Mouse (Mus musculus): ENCODE data around the gene Calu. TPM values are rescaled to one million over a fixed set of nuclear protein-coding genes. Genes with fewer than 3 reads are reported as not detected.

The Calu gene
- polyA plus RNA-seq, 1 experiment from 2014 or later, result 291 TPM

- ATAC-seq (ENCODE audit: insufficient read depth, low FRiP score, low TSS enrichment) (no peak), DNase-seq (ENCODE audit: low spot score) (no peak)
- H3K4me2 ChIP-seq (ENCODE audit: low read depth), result no peak overlapping the region
- no peak overlapping the region for H3K27ac ChIP-seq (ENCODE audit: low read depth, low read length)
- no peaks in the 10 kb centered on the region for H3K36me3 ChIP-seq (ENCODE audit: control insufficient read depth, insufficient read depth, low read length)
- no peak overlapping the region for H3K4me3 ChIP-seq (ENCODE audit: low read depth, low read length)
- no peaks in the 10 kb centered on the region for H3K9me3 ChIP-seq (ENCODE audit: control insufficient read depth, low read length)
- peaks cover 5% of the 10 kb centered on the region; the same call in 1 of the 2 replicates for H3K4me1 ChIP-seq (ENCODE audit: control insufficient read depth, insufficient read depth, low read length)
- H3K27me3 ChIP-seq (ENCODE audit: control insufficient read depth, insufficient read depth, low read length), result no peaks in the 10 kb centered on the region
- H3K9ac ChIP-seq (ENCODE audit: low read length), result no peak overlapping the region
Observed at GRCm38 (mm10) chr6:29351613-29352012, 3.7 kb downstream of the Calu start.

- ATAC-seq (ENCODE audit: insufficient read depth, low FRiP score, low TSS enrichment) (no peak), DNase-seq (ENCODE audit: low spot score) (no peak)
- no peak overlapping the region for H3K4me2 ChIP-seq (ENCODE audit: low read depth)
- no peaks in the 10 kb centered on the region for H3K27me3 ChIP-seq (ENCODE audit: control insufficient read depth, insufficient read depth, low read length)
- WGBS, result 64% methylated on average over 5 of the region's 5 CpGs
- no peak overlapping the region for H3K27ac ChIP-seq (ENCODE audit: low read depth, low read length)
- no peak overlapping the region for H3K9ac ChIP-seq (ENCODE audit: low read length)
- H3K4me1 ChIP-seq (ENCODE audit: control insufficient read depth, insufficient read depth, low read length), result peaks cover 5% of the 10 kb centered on the region; the same call in 1 of the 2 replicates
- H3K4me3 ChIP-seq (ENCODE audit: low read depth, low read length), result no peak overlapping the region
- peaks cover 3% of the 10 kb centered on the region; the same call in 1 of the 2 replicates for H3K36me3 ChIP-seq (ENCODE audit: control insufficient read depth, insufficient read depth, low read length)
- H3K9me3 ChIP-seq (ENCODE audit: control insufficient read depth, low read length), result no peaks in the 10 kb centered on the region
Observed at GRCm38 (mm10) chr6:29352816-29353215, 4.9 kb downstream of the Calu start.

DNA sequence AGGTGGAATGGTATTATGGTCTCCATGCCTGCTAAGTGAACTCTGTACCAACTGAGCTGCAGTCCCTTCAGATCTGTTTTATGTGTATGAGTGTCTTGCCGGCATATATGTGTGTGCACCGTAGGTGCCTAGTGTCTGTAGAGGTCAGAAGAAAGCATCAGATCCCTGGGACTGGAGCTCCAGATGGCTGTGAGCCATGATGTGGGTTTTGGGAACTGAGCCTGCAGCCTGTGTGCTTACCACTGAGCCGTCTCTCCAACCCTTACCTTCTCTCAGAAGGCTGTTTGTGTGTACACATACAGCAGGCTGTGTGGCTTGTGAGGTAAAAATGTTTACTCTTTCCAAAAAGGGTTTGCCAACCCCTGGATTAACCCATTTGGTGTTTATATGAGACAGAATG, 11.5 kb downstream of the Calu start:
- ATAC-seq (ENCODE audit: insufficient read depth, low FRiP score, low TSS enrichment) (no peak), DNase-seq (ENCODE audit: low spot score) (no peak)
- peaks cover 5% of the 10 kb centered on the region; the same call in 1 of the 2 replicates for H3K36me3 ChIP-seq (ENCODE audit: control insufficient read depth, insufficient read depth, low read length)
- no peaks in the 10 kb centered on the region for H3K9me3 ChIP-seq (ENCODE audit: control insufficient read depth, low read length)
- no peaks in the 10 kb centered on the region for H3K27me3 ChIP-seq (ENCODE audit: control insufficient read depth, insufficient read depth, low read length)
- no peak overlapping the region for H3K4me2 ChIP-seq (ENCODE audit: low read depth)
- H3K4me1 ChIP-seq (ENCODE audit: control insufficient read depth, insufficient read depth, low read length), result no peaks in the 10 kb centered on the region; the same call in 1 of the 2 replicates
- no peak overlapping the region for H3K9ac ChIP-seq (ENCODE audit: low read length)
- 93% methylated on average over 3 of the region's 3 CpGs for WGBS
- H3K4me3 ChIP-seq (ENCODE audit: low read depth, low read length), result no peak overlapping the region
- no peak overlapping the region for H3K27ac ChIP-seq (ENCODE audit: low read depth, low read length)

DNA sequence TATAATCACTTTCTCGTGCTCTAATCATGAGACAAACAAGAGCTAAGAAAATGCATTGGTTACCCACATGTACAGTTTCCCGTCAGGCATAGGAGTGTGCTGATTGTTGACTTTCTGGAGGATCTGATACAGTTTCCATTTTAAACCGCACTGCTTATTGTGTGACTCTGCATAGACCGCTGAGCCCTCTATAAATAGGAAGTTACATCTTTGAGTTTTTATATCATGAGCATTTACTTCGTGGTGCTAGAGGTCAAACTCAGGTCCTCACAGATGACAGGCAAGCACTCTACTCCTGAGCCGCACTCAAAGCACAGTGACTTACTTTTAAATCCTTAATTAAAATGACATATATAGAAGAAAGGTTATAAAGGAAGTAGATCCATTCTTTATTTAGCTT, 12.3 kb downstream of the Calu start:
- no peak overlapping the region for H3K4me2 ChIP-seq (ENCODE audit: low read depth)
- no peak for ATAC-seq (ENCODE audit: insufficient read depth, low FRiP score, low TSS enrichment)
- H3K36me3 ChIP-seq (ENCODE audit: control insufficient read depth, insufficient read depth, low read length), result peaks cover 5% of the 10 kb centered on the region; the same call in 1 of the 2 replicates
- 93% methylated on average over 6 of the region's 6 CpGs for WGBS
- no peaks in the 10 kb centered on the region; the same call in 1 of the 2 replicates for H3K4me1 ChIP-seq (ENCODE audit: control insufficient read depth, insufficient read depth, low read length)
- H3K4me3 ChIP-seq (ENCODE audit: low read depth, low read length), result no peak overlapping the region
- no peak for DNase-seq (ENCODE audit: low spot score)
- no peaks in the 10 kb centered on the region for H3K9me3 ChIP-seq (ENCODE audit: control insufficient read depth, low read length)
- no peaks in the 10 kb centered on the region for H3K27me3 ChIP-seq (ENCODE audit: control insufficient read depth, insufficient read depth, low read length)
- H3K27ac ChIP-seq (ENCODE audit: low read depth, low read length), result no peak overlapping the region
- H3K9ac ChIP-seq (ENCODE audit: low read length), result no peak overlapping the region

DNA sequence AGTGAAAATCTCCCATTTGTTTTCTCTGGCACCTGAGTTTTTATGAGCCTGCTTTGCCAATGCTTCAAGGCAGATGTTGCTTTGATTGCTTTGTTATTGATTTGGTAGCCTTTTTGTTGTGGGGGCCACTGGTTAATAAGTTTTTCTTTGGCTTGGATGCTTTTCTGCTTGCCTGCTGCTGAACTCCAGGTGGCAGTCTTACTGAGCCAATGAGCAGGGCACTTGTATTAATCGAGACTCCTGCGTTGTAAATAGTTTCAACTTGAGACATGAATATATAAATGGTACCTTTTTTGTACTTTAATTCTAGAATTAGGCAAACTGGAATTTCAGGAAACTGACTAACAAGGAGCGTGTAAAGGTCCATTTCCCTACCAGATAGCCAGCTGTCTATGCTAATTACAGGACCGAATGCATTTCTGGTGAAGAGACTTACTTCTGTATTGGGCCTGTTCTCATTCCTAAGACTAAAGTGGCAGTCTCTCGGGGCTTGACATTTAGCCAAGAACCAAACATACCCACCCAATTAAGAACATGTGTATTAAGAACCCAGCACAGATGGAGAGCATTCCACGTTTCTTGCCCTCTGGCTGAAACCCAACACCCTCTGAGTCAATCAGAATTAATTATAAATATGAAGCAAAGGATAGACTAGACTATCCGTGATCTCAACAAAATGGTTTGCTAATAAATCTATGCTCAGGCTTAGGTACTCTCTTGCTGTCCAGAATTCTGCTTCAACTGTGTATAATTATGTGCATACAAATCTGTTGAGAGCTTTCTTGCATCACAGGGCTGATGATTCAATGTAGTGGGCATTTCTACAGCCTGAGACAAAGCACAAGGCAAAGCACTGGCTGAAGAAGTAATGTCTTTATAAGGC, 14.6 kb downstream of the Calu start:
- Histone ChIP-seq H3K4me1 (ENCODE audit: control insufficient read depth, insufficient read depth, low read length) (no peaks in the 10 kb centered on the region; the same call in 1 of the 2 replicates), H3K4me3 (ENCODE audit: low read depth, low read length) (no peak overlapping the region), H3K4me2 (ENCODE audit: low read depth) (no peak overlapping the region), H3K9ac (ENCODE audit: low read length) (no peak overlapping the region), H3K27ac (ENCODE audit: low read depth, low read length) (no peak overlapping the region), H3K9me3 (ENCODE audit: control insufficient read depth, low read length) (no peaks in the 10 kb centered on the region), H3K36me3 (ENCODE audit: control insufficient read depth, insufficient read depth, low read length) (peaks cover 9% of the 10 kb centered on the region), H3K27me3 (ENCODE audit: control insufficient read depth, insufficient read depth, low read length) (no peaks in the 10 kb centered on the region)
- DNase-seq (ENCODE audit: low spot score), result no peak
- ATAC-seq (ENCODE audit: insufficient read depth, low FRiP score, low TSS enrichment), result no peak
- WGBS, result 77% methylated on average over 7 of the region's 7 CpGs

- no peak overlapping the region for H3K4me2 ChIP-seq (ENCODE audit: low read depth)
- H3K9me3 ChIP-seq (ENCODE audit: control insufficient read depth, low read length), result no peaks in the 10 kb centered on the region
- no peaks in the 10 kb centered on the region for H3K27me3 ChIP-seq (ENCODE audit: control insufficient read depth, insufficient read depth, low read length)
- no peaks in the 10 kb centered on the region; the same call in 1 of the 2 replicates for H3K4me1 ChIP-seq (ENCODE audit: control insufficient read depth, insufficient read depth, low read length)
- H3K36me3 ChIP-seq (ENCODE audit: control insufficient read depth, insufficient read depth, low read length), result peaks cover 9% of the 10 kb centered on the region
- 82% methylated on average over 3 of the region's 3 CpGs for WGBS
- DNase-seq (ENCODE audit: low spot score) (no peak), ATAC-seq (ENCODE audit: insufficient read depth, low FRiP score, low TSS enrichment) (no peak)
- H3K9ac ChIP-seq (ENCODE audit: low read length), result no peak overlapping the region
- H3K27ac ChIP-seq (ENCODE audit: low read depth, low read length), result no peak overlapping the region
- H3K4me3 ChIP-seq (ENCODE audit: low read depth, low read length), result no peak overlapping the region
Observed at GRCm38 (mm10) chr6:29363129-29363515, 15.3 kb downstream of the Calu start.

DNA sequence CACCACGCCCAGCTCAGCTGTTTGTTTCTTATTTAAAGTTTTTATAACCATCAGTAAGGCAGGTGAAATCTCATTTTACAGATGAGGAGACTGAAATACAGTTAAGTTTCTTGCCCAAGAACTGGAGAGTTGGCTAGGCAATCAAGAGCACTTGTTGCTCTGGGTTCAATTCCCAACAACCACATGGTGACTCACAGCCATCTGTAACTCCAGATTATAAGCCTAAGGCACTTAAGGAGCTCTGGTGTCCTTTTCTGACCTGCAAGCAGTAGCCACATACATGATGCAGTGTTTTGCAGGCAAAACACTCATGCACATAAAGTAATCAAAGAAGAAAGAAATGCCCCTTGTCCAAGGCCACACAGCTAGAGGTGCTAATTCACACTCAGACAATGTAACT, 17.4 kb downstream of the Calu start:
- no peak overlapping the region for H3K27ac ChIP-seq (ENCODE audit: low read depth, low read length)
- H3K4me3 ChIP-seq (ENCODE audit: low read depth, low read length), result no peak overlapping the region
- no peak overlapping the region for H3K9ac ChIP-seq (ENCODE audit: low read length)
- no peaks in the 10 kb centered on the region; the same call in 1 of the 2 replicates for H3K4me1 ChIP-seq (ENCODE audit: control insufficient read depth, insufficient read depth, low read length)
- peaks cover 8% of the 10 kb centered on the region for H3K36me3 ChIP-seq (ENCODE audit: control insufficient read depth, insufficient read depth, low read length)
- no peaks in the 10 kb centered on the region for H3K9me3 ChIP-seq (ENCODE audit: control insufficient read depth, low read length)
- H3K4me2 ChIP-seq (ENCODE audit: low read depth), result no peak overlapping the region
- H3K27me3 ChIP-seq (ENCODE audit: control insufficient read depth, insufficient read depth, low read length), result no peaks in the 10 kb centered on the region
- no peak for ATAC-seq (ENCODE audit: insufficient read depth, low FRiP score, low TSS enrichment)
- 87% methylated on average over 1 of the region's 1 CpGs for WGBS
- no peak for DNase-seq (ENCODE audit: low spot score)

DNA sequence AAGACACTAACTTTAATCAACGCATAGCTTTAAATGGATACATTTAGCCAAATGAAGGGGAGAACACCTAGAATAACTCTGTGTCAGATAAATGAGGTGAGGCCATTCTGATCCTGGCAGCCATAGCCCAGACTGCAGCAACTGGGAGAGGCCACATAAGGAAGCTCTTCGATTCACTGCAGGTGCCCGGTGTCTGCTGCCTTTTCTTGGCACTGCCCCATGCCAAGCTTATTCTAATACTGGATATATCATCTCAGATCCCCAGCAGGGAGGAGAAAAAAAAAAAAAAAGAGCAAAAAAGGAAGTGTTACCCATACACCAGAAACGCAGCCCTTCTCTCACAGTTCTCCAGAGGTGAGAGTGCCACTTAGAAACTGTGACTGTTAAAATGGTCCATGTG, 29.5 kb downstream of the Calu start:
- Histone ChIP-seq H3K27ac (ENCODE audit: low read depth, low read length) (no peak overlapping the region), H3K4me2 (ENCODE audit: low read depth) (no peak overlapping the region), H3K9ac (ENCODE audit: low read length) (no peak overlapping the region), H3K4me3 (ENCODE audit: low read depth, low read length) (no peak overlapping the region), H3K9me3 (ENCODE audit: control insufficient read depth, low read length) (no peaks in the 10 kb centered on the region), H3K36me3 (ENCODE audit: control insufficient read depth, insufficient read depth, low read length) (peaks cover 8% of the 10 kb centered on the region; the same call in 1 of the 2 replicates), H3K27me3 (ENCODE audit: control insufficient read depth, insufficient read depth, low read length) (no peaks in the 10 kb centered on the region), H3K4me1 (ENCODE audit: control insufficient read depth, insufficient read depth, low read length) (no peaks in the 10 kb centered on the region)
- 96% methylated on average over 4 of the region's 4 CpGs for WGBS
- ATAC-seq (ENCODE audit: insufficient read depth, low FRiP score, low TSS enrichment), result no peak
- no peak for DNase-seq (ENCODE audit: low spot score)

DNA sequence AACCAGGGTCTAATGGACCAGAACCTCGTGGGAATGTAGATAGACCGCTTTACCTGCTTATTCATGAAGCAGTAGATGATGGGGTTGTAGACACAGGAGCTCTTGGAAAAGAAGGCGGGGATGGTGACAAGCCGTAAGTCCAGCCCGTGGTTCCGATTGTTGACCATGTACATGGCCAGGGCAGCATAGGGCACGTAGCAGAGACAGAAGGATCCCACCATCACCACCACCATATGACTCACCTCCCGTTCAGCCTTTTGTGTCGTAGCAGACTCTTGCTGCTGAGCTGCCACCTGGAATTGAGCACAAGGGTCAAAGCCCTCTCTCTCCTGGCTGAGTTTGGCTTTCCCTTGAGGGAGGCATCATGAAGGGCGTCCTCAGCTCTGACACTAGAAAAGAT, 30.8 kb downstream of the Calu start:
- H3K9me3 ChIP-seq (ENCODE audit: control insufficient read depth, low read length), result no peaks in the 10 kb centered on the region
- no peak for DNase-seq (ENCODE audit: low spot score)
- 96% methylated on average over 10 of the region's 10 CpGs for WGBS
- no peaks in the 10 kb centered on the region for H3K27me3 ChIP-seq (ENCODE audit: control insufficient read depth, insufficient read depth, low read length)
- H3K36me3 ChIP-seq (ENCODE audit: control insufficient read depth, insufficient read depth, low read length), result peaks cover 5% of the 10 kb centered on the region; the same call in 1 of the 2 replicates
- no peak overlapping the region for H3K4me3 ChIP-seq (ENCODE audit: low read depth, low read length)
- H3K9ac ChIP-seq (ENCODE audit: low read length), result no peak overlapping the region
- no peak overlapping the region for H3K27ac ChIP-seq (ENCODE audit: low read depth, low read length)
- H3K4me2 ChIP-seq (ENCODE audit: low read depth), result no peak overlapping the region
- H3K4me1 ChIP-seq (ENCODE audit: control insufficient read depth, insufficient read depth, low read length), result no peaks in the 10 kb centered on the region
- no peak for ATAC-seq (ENCODE audit: insufficient read depth, low FRiP score, low TSS enrichment)
